Mouse (Mus musculus): ENCODE measurements around the gene Smap2.

GRCm38 (mm10) chr4:121015268-121015659, 1.8 kb downstream of the Smap2 start:
- TF ChIP-seq POLR2A (IDR thresholded peaks at IDR 0.05; ENCODE audit: extremely low read depth, insufficient read depth, low read length) = no peak
- no peak for TF ChIP-seq CTCF (IDR thresholded peaks at IDR 0.05; ENCODE audit: extremely low read depth, insufficient read depth, low read length)
